Mouse (Mus musculus) lung, postnatal 0 days (tissue): ENCODE results near the gene Grb7. TPM values are rescaled to one million over a fixed set of nuclear protein-coding genes. Genes with fewer than 3 reads are reported as not detected.

Source experiments
- ATAC-seq: fragments of 200-750 bp; cut with Nextera tagmentation; 2 replicates; pipeline ENCODE4 v1.8.0; 2017; ENCODE audit warnings: moderate library complexity
- DNase-seq: peaks from one replicate; pipeline ENCODE4 v3.0.0-alpha.2; 2016; ENCODE audit warnings: low spot score
- H3K27ac ChIP-seq: fragments of 300-500 bp; sonication (generic); 2 replicates; pipeline ENCODE4 v1.5.1; 2014; ENCODE audit warnings: antibody characterized with exemption, mild to moderate bottlenecking, low read length, mixed read lengths
- H3K27me3 ChIP-seq: fragments of 300-500 bp; sonication (generic); replicated peaks from 2 replicates; pipeline ENCODE4 v1.6.1; 2014; ENCODE audit warnings: low read length, mixed read lengths; ENCODE audit not compliant: insufficient read depth
- H3K36me3 ChIP-seq: fragments of 300-500 bp; sonication (generic); 2 replicates; pipeline ENCODE4 v1.6.1; 2014; ENCODE audit warnings: low read length, mixed read lengths; ENCODE audit not compliant: insufficient read depth
- H3K4me1 ChIP-seq: fragments of 300-500 bp; sonication (generic); 2 replicates; pipeline ENCODE4 v1.6.1; 2014; ENCODE audit warnings: antibody characterized with exemption, low read depth, low read length, mixed read lengths; ENCODE audit not compliant: insufficient read depth
- H3K4me2 ChIP-seq: fragments of 300-500 bp; sonication (generic); replicated peaks from 2 replicates; pipeline ENCODE4 v1.6.1; 2014; ENCODE audit warnings: low read depth, mild to moderate bottlenecking, low read length, moderate library complexity, mixed read lengths
- H3K4me3 ChIP-seq: fragments of 300-500 bp; sonication (generic); 2 replicates; pipeline ENCODE4 v1.5.1; 2014; ENCODE audit warnings: low read depth, low read length
- H3K9ac ChIP-seq: fragments of 300-500 bp; sonication (generic); replicated peaks from 2 replicates; pipeline ENCODE4 v1.6.1; 2014; ENCODE audit warnings: low read depth, mild to moderate bottlenecking
- H3K9me3 ChIP-seq: fragments of 300-500 bp; sonication (generic); 2 replicates; pipeline ENCODE4 v1.6.1; 2016; ENCODE audit warnings: low read length, mixed read lengths
- CTCF ChIP-seq: IDR thresholded peaks from 2 replicates; pipeline ENCODE4 v1.5.1; 2016; ENCODE audit warnings: antibody characterized with exemption, mild to moderate bottlenecking
- EP300 ChIP-seq: IDR thresholded peaks from 2 replicates; pipeline ENCODE4 v1.6.1; 2016; ENCODE audit warnings: antibody characterized with exemption, mild to moderate bottlenecking, control low read depth
- WGBS: fragments of 180-500 bp; shearing (Covaris S2); extraction: QIAGEN DNeasy Blood & Tissue Kit; methylation state at CpG from one replicate; pipeline ENCODE4 v1.1.7; 2014; 5-methylcytosine and 5-hydroxymethylcytosine counted together
- polyA plus RNA-seq: library from polyadenylated mRNA; unstranded; fragments of >200 nt; fragmentation: Nextera tagmentation; extraction: Ambion mirVana; gene quantifications from 2 replicates; pipeline ENCODE4 v1.2.1, GENCODE M21; 2015

The Grb7 gene
- polyA plus RNA-seq, 1 experiment from 2014 or later = 33.1 TPM

DNA sequence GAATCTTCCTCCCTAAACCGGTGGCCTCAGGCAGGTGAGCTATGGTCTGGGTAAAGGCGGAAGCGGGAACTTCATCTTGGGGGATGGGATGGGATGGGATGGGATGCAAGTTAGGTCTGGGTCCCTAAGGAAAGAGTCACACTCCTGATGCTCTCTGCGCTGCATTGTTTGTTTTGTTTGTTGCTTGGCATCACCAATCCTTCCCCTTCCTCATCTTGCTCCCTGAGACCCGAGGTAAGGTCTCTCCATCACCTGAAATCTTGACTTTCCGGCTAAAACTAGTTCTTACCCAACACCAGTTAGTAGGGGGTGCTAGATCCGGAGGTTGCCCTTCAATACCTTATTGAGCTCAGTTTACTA, 1.3 kb downstream of the Grb7 start:
- Histone ChIP-seq H3K27ac (peak overlapping the region; percentile 85), H3K4me3 (peak overlapping the region; percentile 46), H3K9me3 (no peaks in the 10 kb centered on the region), H3K36me3 (no peaks in the 10 kb centered on the region), H3K4me2 (peak overlapping the region; percentile 52), H3K9ac (peak overlapping the region; percentile 39; the same call in 1 of the 2 replicates), H3K27me3 (no peaks in the 10 kb centered on the region), H3K4me1 (no peaks in the 10 kb centered on the region)
- TF ChIP-seq EP300 (no peak), CTCF (no peak)
- DNase-seq (no peak), ATAC-seq (no peak)
- WGBS = 16% methylated on average over 6 of the region's 7 CpGs

DNA sequence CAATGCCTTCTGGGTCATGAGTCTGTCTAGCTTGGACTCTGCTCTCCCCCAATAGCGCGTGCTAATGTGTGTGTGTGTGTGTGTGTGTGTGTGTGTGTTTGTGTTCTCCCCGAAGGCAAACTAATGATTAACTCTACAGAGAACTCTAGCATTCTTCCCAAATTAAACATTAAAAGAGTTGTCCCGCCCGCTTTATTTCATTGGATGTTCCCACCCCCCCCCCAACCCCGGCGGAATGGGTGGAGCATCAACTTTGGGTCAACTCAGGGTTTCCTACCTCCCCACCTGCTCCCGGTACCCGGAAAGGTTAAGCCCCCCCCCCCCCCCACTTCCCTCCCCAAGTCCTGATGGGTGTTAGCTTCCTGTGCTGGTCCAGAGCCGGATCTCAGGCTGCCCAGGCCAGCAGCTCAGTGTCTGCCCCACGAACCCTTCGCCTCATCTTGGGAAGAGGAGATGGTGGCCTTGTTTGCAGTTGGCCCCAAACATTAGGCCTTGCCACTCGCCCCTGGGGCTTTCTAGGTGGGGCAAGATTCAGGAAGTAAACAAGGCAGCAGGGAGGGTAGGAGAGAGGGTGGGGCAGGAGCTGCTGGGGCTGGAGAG, 2.1 kb downstream of the Grb7 start:
- Histone ChIP-seq H3K36me3 (no peaks in the 10 kb centered on the region), H3K4me1 (no peaks in the 10 kb centered on the region), H3K27me3 (no peaks in the 10 kb centered on the region), H3K9me3 (no peaks in the 10 kb centered on the region), H3K4me2 (peak overlapping the region; percentile 52), H3K4me3 (peak overlapping the region; percentile 46), H3K27ac (peak overlapping the region; percentile 85), H3K9ac (no peak overlapping the region)
- peak; percentile 78 for DNase-seq
- peak; percentile 53 for ATAC-seq
- TF ChIP-seq CTCF (no peak), EP300 (0 out of 2 replicates have a peak, but pooled peaks have one; percentile 16)
- 22% methylated on average over 10 of the region's 13 CpGs for WGBS

DNA sequence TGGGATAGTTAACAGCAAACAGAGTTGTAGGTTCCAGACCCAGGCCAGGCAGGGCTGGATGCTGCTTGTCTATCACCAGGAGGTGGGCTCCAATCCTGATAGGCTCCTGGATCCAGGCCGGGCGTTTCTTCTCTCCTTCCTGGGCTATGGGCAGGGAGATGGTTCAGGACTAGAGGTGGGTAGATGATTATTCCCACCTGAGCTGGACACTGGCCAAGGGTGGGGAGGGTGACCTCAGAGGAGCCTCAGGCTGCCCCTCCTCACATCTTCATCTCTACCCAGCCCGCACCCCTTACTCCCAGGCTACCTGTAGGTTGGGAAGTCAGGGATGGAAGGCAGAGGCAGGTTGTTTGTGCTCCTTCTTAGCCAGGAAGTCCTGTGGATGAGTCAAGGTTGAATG, 3.2 kb downstream of the Grb7 start:
- H3K4me3 ChIP-seq = no peak overlapping the region
- 48% methylated on average over 3 of the region's 3 CpGs for WGBS
- no peak for TF ChIP-seq EP300
- no peak for TF ChIP-seq CTCF
- H3K27me3 ChIP-seq = no peaks in the 10 kb centered on the region
- H3K4me1 ChIP-seq = no peaks in the 10 kb centered on the region
- ATAC-seq (no peak), DNase-seq (no peak)
- no peaks in the 10 kb centered on the region for H3K36me3 ChIP-seq
- H3K9me3 ChIP-seq = no peaks in the 10 kb centered on the region
- H3K9ac ChIP-seq = no peak overlapping the region
- peak overlapping the region; percentile 52 for H3K4me2 ChIP-seq
- H3K27ac ChIP-seq = no peak overlapping the region

DNA sequence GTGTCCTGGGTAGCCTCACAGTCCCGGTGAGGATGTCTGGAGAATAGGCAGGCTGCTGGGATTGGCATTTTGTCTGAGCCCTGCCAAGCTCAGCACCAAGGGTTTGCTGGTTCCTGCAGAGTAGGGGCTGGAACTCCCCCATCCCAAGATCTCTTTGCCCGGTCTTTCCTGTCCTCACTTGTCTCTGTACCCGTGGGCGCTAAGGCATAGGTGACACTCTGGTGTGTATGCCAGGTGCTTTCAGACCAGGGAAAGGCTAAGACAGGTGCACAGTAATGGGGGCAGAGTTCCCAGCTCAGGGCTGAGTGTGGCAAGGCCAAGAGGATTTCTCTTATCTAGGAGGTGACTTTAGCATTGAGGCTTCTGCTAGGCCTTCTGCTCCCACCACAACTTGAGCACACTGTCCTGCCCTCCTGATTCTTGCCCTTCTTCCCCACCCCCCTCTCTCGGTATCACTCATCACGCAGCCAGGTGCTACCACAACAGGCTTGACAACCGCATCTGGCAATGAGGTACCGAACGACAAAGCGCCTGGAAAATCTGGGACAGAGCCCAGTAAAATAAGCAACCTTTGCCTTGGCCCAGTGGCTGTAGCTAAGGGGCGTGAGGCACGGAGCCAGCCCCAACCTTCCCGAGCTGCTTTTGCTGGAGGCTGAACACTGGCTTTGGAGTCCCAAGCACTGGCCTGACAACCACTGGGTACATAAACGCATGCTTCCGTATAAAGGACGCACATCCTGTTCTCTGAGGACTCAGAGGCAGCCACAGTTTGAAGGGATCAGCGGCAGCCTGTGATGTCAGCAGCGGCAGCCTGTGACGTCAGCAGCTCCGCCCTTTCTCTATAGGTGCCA, 4.0 kb downstream of the Grb7 start:
- Histone ChIP-seq H3K9me3 (no peaks in the 10 kb centered on the region), H3K27ac (no peak overlapping the region), H3K4me3 (no peak overlapping the region), H3K4me1 (no peaks in the 10 kb centered on the region), H3K9ac (no peak overlapping the region), H3K4me2 (0 out of 2 replicates have a peak overlapping the region, but pooled peaks have one; percentile 52), H3K27me3 (no peaks in the 10 kb centered on the region), H3K36me3 (no peaks in the 10 kb centered on the region)
- 57% methylated on average over 20 of the region's 20 CpGs for WGBS
- no peak for TF ChIP-seq EP300
- DNase-seq (no peak), ATAC-seq (no peak)

DNA sequence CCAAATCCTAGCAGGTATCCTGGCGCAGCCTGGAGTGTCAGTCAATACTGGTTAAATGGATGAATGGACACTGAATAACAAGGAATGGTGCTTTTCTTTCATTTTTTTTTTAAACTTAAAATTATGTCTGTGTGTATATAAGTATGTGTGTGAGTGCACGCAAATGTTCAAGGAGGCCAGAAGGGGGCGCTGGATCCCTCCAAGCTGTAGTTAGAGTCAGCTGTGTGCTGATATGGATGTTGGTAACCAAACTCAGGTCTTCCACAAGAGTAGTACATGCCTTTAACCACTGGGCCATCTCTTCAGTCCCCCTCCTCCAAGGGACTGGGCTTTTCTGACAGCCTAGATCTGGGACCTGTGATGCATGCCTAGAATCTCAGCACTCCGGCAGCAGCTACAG, 9.3 kb downstream of the Grb7 start:
- H3K4me2 ChIP-seq = no peak overlapping the region
- 79% methylated on average over 4 of the region's 4 CpGs for WGBS
- H3K36me3 ChIP-seq = no peaks in the 10 kb centered on the region
- no peak overlapping the region for H3K27ac ChIP-seq
- no peaks in the 10 kb centered on the region for H3K9me3 ChIP-seq
- no peak overlapping the region for H3K9ac ChIP-seq
- ATAC-seq (no peak), DNase-seq (no peak)
- no peak overlapping the region for H3K4me3 ChIP-seq
- TF ChIP-seq EP300 = no peak
- peak; percentile 45; the same call in 1 of the 2 replicates for TF ChIP-seq CTCF
- 0 out of 2 replicates have a peak, but pooled peaks cover 6% of the 10 kb centered on the region for H3K27me3 ChIP-seq
- peaks cover 6% of the 10 kb centered on the region for H3K4me1 ChIP-seq

- Histone ChIP-seq H3K4me3 (no peak overlapping the region), H3K27me3 (0 out of 2 replicates have a peak, but pooled peaks cover 6% of the 10 kb centered on the region), H3K4me2 (no peak overlapping the region), H3K36me3 (no peaks in the 10 kb centered on the region), H3K9me3 (no peaks in the 10 kb centered on the region), H3K9ac (no peak overlapping the region), H3K27ac (no peak overlapping the region), H3K4me1 (peaks cover 6% of the 10 kb centered on the region)
- no peak for ATAC-seq
- TF ChIP-seq EP300 (no peak), CTCF (no peak)
- no peak for DNase-seq
- 49% methylated on average over 5 of the region's 5 CpGs for WGBS
These were observed 10.4 kb downstream of the Grb7 start for GRCm38 (mm10) chr11:98456545-98456944.
